Mouse (Mus musculus): ENCODE measurements around the gene Atg7.

GRCm38 (mm10) chr6:114842863-114843262 is 200.0 kb downstream of the Atg7 start:
- TF ChIP-seq CTCF (IDR thresholded peaks at IDR 0.05; ENCODE audit: low read depth) (no peak), EP300 (IDR thresholded peaks at IDR 0.05; ENCODE audit: low read depth) (no peak)
